Mouse (Mus musculus) left cerebral cortex, adult 2 months (tissue): ENCODE measurements at regions not wholly inside any gene's neighbourhood (a gene's known extent, or its start where the extent isn't known, plus 50 kb on each side); places are given as distances from the start of the nearest gene placed in this dataset.
A peak's percentile ranks its signal among the peaks of the same experiment; 100 is the strongest.

ENCODE experiments used
- DNase-seq, 2 experiments: peaks; one replicate each; pipeline ENCODE4 v3.0.0; 2021 to 2022; ENCODE audit warnings: low spot score in 2 of 2, mixed read lengths in 1 of 2; ENCODE audit errors: extremely low spot score in 1 of 2
- H3K27ac ChIP-seq: fragments of 200-600 bp; 2 replicates; pipeline ENCODE4 v1.8.1; 2022
- H3K4me3 ChIP-seq: fragments of 200-600 bp; 2 replicates; pipeline ENCODE4 v1.8.1; 2022
- CTCF ChIP-seq: fragments of 200-600 bp; IDR thresholded peaks from 2 replicates; pipeline ENCODE4 v1.8.1; 2022; ENCODE audit warnings: antibody characterized with exemption, mild to moderate bottlenecking, moderate library complexity
- intact Hi-C: fragments of 180-260 bp; cut with DNase I; formaldehyde crosslinking; loops from one replicate; pipeline ENCODE4 v1.15.1; 2025

DNA sequence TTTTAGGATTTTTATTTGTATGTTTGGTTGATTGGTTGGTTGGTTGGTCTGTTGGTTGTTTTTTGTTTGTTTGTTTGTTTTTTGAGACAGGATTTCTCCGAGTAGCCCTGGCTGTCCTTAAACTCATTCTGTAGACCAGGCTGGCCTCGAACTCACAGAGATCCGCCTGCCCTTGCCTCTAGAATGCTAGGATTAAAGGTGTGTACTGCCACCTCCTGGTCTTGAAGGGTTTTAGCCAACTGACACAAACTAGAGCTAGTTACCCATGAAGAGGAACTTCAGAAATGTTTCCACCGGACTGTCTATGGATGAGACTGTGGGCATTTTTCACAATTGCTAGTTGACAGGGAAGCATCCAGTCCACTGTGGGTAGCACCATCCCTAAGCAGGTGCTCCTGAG lies 191.7 kb downstream of the Matn1 start:
- intact Hi-C loops: no loop called here
- no peak for DNase-seq
- no peak overlapping the region for H3K27ac ChIP-seq
- no peak for TF ChIP-seq CTCF
- no peak overlapping the region for H3K4me3 ChIP-seq

DNA sequence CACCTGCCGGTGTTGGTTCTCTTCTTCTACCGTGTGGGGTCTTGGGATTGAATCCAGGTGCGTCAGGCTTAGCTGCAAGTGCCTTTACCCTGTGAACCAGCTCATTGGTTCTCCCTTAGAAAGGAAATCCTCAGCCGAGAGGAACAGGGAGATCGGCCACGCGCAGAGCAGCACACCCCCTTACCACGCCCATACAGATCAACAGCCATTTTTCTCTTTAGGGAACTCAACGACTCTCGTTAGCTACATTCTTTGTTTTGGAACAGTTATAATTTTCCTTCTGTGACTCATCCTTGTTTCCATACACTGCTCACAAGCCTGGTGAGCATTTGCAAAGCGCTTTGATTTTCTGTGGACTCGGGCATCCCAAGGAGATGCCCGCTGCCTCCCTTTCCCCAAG lies 194.7 kb downstream of the Matn1 start:
- no peak for DNase-seq
- no peak for TF ChIP-seq CTCF
- Histone ChIP-seq H3K27ac (no peak overlapping the region), H3K4me3 (no peak overlapping the region)
- intact Hi-C loops: no loop called here

DNA sequence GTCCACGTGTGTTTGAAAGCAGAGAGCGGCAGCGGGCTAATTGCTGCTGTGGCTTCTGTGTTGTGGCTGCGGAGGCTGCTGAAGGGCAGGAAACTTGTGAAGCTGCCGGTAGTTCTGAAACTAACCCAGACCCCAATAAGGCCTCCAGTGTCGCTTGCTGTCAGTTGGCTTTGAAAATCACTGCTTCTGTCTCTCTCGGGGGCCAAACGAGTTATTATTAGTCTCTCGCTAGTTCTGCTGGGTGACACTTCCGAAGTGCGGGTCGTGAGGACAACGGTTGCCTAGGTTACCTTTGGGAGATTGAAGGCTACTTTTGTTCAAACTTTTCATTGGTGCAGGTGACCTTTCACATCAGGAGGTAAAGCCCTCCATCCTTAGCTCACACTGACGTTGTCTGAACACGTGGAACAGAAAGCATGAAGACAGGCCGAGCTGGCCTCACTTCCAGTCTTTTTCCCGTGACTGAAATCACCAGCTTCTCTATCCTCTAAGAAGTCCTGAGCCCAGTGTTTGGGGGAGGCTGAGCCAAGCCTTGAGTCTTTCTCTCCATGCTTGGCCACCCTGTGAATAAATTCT lies 197.8 kb downstream of the Matn1 start:
- H3K4me3 ChIP-seq: no peak overlapping the region
- DNase-seq: no peak
- no peak for TF ChIP-seq CTCF
- intact Hi-C loops: no loop called here
- H3K27ac ChIP-seq: no peak overlapping the region

DNA sequence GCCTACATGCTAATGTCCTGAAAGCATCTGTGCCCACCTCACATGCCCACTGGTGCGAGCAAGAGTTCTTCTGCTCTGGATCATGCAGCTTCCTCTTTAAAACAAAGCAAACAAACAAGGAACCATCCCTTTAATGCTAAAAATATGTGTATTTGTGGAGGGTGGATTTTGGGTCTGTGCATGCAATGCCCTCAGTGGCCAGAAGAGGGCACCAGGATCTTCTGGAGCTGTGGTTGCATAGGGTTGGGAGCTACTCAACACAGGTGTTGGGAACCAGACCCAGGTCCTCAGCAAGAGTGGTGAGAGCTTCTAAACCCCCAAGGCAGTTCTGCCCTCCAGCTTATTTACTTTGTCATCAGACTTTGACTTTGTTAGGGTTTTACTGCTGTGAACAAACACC lies 201.3 kb downstream of the Matn1 start:
- peak; percentile 27 for TF ChIP-seq CTCF
- no peak for DNase-seq
- Histone ChIP-seq H3K4me3 (no peak overlapping the region), H3K27ac (no peak overlapping the region)
- intact Hi-C loops: no loop called here

DNA sequence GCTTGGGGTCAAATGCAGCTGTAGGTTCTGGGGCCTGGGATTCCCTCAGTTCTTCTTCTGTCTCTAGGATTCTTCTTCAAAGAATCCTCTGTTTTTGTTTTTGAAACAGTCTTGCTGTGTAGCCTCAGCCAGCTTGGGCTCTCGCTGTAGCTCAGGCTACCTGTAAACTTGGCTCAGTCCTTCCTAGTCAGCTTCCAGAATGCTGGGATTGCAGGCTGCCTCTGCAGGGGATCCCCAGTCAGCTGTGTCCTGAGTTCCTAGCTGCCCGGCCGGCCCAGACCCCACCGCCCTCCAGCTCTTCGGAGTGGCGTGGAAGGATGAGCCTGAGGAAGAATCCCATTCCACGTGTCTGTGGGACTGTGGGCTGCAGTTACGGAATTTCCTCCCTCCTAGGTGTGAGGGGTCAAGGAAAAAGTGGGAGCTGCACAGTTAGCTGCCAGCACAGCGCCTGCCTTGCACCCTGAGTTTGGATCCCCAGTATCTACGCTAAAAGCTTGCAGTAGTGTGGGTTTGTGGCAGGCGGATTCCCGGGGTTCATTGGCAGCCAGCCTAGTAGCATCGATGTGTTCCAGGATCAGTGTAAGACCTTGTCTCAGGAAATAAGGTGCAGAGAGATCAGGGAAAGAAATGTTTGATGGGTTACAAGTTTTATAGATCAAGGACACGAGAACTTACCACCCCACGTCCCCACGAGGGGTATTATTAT lies 204.0 kb downstream of the Matn1 start:
- Histone ChIP-seq H3K4me3 (no peak overlapping the region), H3K27ac (no peak overlapping the region)
- DNase-seq: no peak
- TF ChIP-seq CTCF: no peak
- intact Hi-C loops: no loop called here

DNA sequence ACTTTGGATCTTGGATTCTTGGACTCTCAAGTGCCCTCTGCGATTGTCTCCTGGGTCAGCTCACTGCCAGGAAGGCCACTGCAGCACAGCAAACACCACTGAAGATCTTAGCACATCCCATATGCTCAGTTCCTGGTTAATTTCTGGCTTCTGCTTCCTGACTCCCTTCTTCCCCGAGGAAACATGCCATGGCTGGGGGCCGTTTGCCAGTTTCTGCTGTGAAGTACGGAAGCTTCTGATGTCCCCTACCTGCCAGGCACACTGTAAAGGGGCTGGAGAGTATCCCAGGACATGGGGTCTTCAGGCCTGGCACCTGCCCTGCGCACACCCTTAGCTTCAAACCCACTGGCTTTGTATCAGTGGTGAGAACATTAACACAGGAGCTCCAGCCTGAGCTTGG lies 205.3 kb downstream of the Matn1 start:
- no peak for DNase-seq
- Histone ChIP-seq H3K4me3 (no peak overlapping the region), H3K27ac (no peak overlapping the region)
- no peak for TF ChIP-seq CTCF
- intact Hi-C loops: no loop called here

DNA sequence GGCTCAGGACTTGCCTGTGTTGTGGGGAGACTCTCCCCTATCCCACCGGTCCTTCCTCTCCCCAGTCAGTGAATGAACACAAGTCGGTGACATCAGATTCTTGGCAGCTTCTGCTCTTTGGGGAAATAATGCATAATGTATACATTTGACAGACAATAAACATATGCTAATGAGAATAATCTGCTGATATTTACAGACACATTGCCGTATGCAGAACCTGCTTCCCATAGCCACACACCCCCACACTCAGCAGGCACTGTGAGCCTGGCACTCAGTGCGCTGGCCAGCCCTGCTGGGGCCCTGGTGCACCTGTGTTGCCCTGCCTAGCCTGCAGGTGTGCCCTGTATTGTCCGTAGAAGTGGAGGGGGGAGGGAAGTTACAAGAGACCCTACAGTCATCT lies 215.5 kb downstream of the Matn1 start:
- no peak overlapping the region for H3K27ac ChIP-seq
- H3K4me3 ChIP-seq: no peak overlapping the region
- intact Hi-C loops: no loop called here
- no peak for TF ChIP-seq CTCF
- DNase-seq: no peak

DNA sequence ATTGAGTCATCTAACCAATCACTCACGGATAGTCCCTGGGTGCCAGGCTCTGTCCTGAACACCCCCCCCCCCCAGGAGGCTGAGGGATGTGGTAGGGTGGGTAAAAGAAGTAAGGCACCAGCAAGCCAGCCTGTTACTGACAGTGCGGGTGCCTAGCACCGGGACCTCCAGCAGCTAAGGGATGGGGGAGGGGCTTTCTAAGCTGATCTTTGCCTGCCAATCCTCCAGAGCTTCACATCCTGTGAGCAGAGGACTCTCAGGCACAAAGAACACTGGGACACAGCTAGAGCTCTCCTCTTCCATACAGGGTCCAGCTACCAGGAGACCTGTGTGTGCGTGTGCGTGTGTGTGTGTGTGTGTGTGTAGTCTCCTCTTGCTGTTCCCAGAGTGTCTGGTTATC lies 215.9 kb downstream of the Matn1 start:
- TF ChIP-seq CTCF: no peak
- intact Hi-C loops: no loop called here
- H3K4me3 ChIP-seq: no peak overlapping the region
- H3K27ac ChIP-seq: no peak overlapping the region
- no peak for DNase-seq

DNA sequence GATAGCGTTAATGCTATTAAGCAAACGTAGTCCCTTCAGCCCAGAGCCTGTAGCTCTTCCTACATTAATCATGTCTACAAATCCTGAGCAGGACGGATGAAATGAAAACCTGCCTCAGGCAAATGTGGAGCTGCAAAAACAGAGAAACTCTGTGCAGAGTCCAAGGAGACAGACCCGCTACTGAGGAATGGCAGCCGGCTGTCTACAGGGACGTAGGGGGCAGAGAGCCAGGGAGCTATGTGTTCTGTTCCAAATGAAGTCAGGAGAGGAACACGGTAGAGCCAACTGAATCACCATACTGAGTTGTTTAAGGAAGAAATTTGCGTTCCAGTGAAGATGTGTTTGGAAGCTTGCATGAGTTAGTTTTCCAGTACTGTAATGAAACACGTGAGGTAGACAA lies 217.3 kb downstream of the Matn1 start:
- H3K27ac ChIP-seq: no peak overlapping the region
- H3K4me3 ChIP-seq: no peak overlapping the region
- no peak for DNase-seq
- TF ChIP-seq CTCF: no peak
- intact Hi-C loops: no loop called here

DNA sequence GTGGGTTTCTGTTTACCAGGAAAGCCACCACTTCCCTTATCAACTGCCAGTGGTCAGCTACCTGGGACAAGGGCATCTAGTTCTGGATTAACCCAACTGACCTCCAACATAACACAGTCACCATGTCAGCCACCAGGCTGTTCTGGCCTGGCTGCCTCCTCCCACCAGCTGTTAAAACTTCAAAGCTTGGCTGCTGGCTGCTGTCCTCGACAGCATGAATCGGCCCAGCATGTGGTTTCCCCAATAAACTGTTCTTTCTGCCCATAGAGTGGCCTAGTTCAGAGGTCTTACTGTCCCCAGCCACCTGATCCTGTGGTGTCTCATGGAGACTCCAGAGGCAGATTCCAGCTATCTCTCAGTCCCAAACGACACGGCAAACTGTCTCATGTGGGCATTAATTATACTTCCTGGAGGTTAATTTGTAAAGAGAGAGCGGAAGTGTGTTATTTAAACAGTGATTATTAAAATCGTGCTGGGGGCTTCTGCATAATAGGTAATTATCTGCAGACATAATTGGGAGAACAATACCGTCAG lies 219.7 kb downstream of the Matn1 start:
- no peak for TF ChIP-seq CTCF
- DNase-seq: no peak
- Histone ChIP-seq H3K4me3 (no peak overlapping the region), H3K27ac (no peak overlapping the region)
- intact Hi-C loops: no loop called here

DNA sequence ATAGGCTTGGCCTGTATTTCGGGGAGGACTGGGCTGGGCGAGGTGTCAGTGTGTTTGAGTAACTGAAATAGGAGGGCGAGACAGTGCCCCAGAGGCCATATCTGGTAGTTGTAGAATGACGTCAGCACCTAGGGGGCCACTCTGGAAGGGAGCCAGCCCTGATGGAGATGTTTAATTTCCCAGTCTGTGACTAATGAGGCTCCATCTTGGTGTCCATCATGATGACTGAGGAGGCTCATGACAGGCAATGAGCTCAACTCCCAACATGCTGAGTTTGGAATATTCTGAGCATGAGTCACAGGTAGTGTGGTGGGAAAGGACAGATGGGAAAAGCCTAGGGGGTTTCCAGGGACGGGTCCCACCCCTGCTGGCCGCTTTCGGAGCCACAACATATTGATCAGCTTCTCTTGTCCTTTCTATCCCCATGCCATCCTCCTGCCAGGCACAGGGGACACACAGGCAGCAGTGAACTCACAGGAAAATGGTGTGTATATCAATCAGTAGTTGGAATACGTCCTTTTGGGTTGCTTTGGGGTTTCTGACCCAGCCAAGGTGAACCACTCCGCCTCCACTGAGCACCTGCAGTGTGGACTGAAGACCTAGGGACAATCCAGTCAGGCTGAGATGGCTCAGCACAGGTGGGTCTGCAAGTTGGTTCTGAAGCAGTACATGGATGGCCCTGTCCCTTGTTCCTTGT lies 222.5 kb downstream of the Matn1 start:
- TF ChIP-seq CTCF: no peak
- Histone ChIP-seq H3K4me3 (no peak overlapping the region), H3K27ac (no peak overlapping the region)
- DNase-seq: no peak
- intact Hi-C loops: no loop called here

DNA sequence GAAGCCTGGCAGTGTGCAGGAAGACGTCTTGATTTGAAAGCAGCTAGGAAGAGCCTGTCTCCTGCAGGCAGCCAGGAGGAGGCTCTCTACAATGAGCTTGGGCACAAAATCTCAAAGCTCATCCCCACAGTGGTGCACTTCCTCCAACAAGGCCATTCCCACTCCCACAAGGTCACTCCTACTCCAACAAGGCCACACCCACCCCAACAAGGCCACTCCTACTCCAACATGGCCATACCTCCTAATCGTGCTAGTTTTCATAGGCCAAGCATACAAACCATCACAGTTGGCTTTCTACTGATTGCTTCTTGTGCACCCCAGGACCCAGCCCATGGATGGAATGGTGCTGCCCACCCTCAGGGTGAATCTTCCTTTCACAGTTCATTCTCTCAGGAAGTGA lies 223.7 kb downstream of the Matn1 start:
- intact Hi-C loops: no loop called here
- Histone ChIP-seq H3K27ac (no peak overlapping the region), H3K4me3 (no peak overlapping the region)
- TF ChIP-seq CTCF: no peak
- DNase-seq: no peak
